Mouse (Mus musculus) lung, adult 2 months (tissue): ENCODE data around the gene Cuta.

Source experiments
- CTCF ChIP-seq: fragments of 200-500 bp; IDR thresholded peaks from 2 replicates; pipeline ENCODE4 v1.5.1; 2011; ENCODE audit warnings: mild to moderate bottlenecking, low read length, control low read depth; ENCODE audit not compliant: insufficient read depth
- POLR2A ChIP-seq: fragments of 200-500 bp; IDR thresholded peaks from 2 replicates; pipeline ENCODE4 v1.6.1; 2011; ENCODE audit warnings: low read depth, mild to moderate bottlenecking, control low read depth, low read length, borderline replicate concordance; ENCODE audit errors: extremely low read depth

DNA sequence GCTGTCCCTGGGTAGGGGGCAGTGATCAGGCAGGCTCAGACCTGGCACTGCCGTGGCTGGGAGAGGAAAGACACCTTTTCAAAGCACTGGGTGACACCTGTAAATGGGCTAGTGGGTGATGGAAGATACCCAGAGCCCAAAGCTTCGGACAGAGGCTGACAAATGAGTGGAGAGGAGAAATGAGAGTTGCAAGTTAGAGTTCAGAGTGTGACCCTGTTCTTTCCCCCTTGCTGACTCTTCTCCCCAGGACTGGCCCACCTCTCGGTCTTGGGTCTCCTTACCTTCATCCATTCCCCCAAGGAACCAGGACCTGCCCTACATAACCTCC lies 568 bp upstream of the Cuta start:
- TF ChIP-seq POLR2A (no peak), CTCF (no peak)
